Mouse (Mus musculus): ENCODE data around the gene Mapre1.
"Not testable (repeated sequence)": the region's sequence is repeated elsewhere in the genome, so short reads cannot be mapped to it uniquely, and the experiment has no call there.

Gene Mapre1

DNA sequence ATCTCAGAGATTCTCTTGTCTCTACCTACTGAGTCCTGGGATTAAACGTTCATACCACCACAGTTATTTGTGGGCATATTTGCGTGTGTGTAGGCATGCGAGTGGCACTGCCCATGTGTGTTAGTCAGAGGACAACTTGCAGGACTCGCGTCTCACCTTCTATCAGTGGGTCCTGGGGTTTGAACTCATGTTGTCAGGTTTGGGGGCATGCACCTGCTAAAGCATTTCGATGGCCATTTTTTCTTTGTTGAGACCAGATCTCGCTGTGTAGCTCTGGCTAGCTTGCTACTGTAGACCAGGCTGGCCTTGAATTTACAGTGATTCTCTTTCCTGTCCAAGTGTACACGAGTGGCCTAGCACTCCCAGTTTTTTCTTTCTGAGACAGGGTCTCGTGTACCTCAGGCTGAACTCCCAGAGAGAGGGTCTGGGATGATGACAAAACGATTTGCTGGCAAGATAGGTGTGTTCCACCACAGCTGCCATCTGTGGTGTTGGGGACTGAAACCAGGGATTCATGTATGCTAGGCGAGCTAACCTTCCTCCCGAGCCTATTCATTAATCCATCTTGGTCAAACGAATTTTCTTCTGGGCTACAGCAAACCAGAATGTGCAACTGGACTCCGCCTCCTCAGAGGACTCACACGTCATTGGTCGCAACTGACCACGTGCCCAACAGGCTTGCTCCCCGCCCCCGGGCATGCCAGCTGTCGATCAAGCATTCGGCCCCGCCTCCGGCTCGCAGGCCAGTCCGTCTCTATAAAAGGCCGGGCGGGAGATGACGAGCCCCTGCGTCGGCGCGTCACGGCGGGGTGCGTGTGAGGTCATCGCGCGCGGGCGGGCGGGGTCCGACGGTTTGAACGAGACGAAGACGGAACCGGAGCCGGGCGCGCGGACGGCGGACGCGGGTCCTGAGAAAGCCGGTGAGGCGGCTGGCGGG, at the start of gene Mapre1:
Gene Mapre1, plus strand, starts transcription at position 775 of the 937 bp plus-strand sequence.
- DNase-seq: peak; percentile 100

DNA sequence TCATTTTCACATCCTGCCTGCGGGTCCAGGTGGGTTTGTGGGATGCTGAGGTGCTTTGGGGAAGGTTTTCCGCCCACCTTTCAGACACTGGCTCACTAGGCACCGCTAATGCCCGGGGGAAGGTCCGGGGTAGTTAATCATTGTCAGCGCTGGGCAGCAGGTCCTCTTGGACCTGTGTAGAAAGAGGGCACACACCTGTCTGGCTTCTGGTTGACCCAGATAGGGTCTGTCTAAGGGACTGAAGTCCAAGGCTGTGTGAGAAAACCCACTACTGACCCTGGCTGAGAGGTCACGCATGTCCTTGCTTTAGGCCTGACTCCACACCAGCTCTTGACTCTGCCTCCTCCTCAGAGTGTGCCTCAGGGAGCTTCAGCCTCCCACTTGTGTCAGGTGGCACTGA, 47.7 kb upstream of the Mapre1 start:
- not testable (repeated sequence) for DNase-seq

DNA sequence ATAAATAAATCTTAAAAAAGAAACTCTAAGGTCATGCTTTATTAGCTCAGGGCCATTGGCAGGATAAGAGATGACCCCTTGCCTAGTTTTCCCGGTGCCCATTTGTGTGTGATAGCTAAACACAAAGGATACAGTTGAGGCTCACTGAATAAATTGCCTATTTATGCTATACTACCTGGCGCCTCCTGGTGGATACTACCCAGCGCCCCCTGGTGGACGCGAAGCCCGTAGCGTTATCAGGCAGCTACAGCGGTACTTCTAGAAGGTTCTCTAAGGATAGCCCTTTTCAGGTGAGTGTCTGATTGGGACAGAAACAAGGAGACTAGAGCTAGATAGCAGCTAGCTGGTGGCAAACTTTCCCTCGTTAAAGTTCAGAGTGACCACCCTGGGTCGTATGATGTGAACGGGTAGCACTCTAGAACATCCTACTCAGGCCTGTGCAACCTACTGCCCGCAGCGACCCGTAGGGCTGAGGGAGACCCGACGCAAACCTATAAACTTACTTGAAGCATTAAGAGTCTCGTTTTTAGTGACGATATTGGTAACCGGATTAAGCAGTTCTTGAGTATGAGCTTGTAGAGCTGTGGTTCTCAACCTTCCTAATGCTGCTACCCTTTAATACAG, 46.5 kb upstream of the Mapre1 start:
- peak; percentile 72 to 77 for DNase-seq

DNA sequence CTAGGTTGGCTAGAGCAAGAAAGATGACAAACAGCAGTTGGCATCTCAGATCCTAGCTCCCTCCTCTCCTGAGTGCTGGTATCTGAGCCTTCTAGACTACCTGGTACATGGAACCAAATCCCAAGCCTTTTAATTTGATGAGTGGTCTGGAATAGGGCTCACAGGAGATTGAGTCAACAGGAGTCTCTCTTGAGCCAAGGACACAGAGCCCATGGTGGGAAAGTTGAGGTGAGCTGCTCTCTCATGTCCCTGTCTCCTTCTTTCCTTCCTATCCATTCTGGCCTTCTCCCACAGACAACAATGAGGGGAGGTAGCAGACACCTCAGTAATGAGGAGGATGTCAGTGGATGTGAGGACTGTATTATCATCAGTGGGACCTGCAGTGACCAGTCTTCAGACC, 44.7 kb upstream of the Mapre1 start, which contains the start of gene Dnmt3c:
Gene Dnmt3c, plus strand, starts transcription at position 301 of the 400 bp plus-strand sequence.
- no peak for DNase-seq

DNA sequence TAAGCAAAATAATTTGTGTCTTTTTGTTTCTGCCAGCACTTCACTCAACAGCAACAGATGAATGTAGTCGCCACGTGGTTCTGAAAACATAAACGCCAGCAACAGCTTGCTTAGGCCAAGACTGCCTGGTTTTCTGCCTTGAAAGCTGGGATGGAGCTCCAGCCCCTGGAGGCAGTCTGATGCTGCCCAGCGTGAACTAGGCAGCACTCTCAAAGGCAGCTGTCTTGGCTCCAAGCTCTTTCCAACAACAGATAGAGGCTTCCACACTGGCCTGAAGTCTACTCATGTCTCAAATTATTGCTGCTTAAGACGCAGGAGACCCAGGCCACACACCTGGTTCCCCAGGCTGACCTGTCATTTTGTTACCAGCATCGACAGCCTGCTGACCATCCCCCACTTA, 37.7 kb upstream of the Mapre1 start:
- no peak for DNase-seq

DNA sequence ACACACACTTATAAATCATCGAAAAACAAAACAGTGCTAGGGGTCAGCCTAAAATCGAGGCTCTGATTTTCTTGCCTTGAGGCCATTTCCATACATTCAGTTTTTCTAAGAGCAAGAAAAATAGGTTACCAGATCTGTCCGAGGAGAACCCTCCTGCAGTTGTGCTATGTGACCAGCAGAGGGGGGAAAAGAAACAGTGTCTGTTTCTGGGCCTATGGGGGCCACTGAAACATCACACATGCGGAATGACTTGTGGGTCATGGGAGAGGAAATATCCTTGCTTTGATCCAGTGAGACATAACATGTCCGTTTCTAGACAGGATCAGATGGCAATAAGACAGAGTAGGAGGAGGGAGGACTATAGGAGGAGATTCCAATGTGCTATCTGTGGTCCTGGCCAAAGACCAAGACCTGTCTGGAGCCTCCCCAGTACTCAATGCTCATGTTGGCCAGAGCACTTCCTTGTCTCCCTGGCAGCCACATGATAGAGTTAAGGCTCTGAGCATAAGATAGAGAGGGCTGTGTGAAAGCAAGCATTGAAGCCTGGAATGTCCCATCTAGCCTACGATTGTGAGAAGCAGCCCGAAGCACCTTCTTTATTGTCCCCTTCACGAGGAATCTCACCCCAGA, 30.3 kb upstream of the Mapre1 start:
- DNase-seq: peak; percentile 37 to 43

DNA sequence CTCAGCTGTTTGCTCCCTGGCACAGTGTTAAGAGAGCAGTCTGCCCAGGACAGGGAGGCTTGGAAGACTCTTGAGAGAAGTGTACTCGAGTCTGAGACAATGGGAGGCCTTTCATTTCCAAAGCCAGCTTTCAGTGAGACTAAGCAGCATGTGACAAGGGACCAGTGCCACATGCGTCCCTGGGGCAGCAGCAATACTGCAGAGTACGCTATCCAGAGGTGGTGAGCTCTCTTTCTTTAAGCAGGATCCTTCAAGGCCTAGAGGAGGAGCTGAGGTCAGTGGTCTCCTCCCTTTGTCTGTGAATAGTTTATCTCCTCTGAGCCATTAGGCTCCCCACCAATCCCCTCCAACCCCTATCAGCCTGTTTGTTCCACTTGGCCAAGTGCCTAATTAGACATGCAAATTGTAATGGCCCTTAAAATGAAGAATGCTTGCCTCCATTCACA, 28.4 kb upstream of the Mapre1 start:
- DNase-seq: no peak

DNA sequence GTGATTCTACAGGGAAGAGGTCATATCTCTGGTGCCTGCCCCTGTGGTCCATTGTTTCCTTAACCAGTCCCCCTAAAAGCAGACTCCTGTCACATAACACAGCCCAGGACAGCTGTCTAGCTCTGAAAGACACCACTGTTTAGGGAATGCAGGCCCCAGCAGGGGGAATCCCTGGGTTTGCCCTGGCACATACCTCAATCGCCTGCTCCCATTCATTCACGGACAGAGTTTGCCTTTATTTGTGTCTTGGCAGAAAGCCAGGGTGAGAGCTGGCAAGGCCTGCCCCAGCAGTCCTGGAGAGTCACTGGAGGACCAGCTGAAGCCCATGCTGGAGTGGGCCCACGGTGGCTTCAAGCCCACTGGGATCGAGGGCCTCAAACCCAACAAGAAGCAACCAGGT, 27.8 kb upstream of the Mapre1 start:
- DNase-seq: peak; percentile 6 to 22

DNA sequence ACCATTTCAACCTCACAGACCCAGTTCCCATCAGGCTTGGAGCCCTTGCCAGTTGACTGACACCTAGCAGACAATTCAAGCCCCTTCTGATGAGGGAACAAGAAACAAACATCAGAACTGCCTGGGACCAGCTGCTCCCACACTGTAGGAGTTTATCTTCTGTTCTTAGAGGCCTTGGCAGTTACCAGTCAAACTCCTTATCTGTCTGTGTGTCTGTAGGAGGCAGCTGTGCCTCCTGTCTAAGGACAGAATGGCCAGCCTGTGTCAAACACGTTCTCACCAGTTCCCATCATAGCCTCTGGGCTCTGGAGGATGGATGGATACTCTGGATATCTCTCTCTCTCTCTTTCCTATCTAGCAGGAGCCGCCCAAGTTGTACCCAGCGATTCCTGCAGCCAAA, 23.2 kb upstream of the Mapre1 start:
- not testable (repeated sequence) for DNase-seq

DNA sequence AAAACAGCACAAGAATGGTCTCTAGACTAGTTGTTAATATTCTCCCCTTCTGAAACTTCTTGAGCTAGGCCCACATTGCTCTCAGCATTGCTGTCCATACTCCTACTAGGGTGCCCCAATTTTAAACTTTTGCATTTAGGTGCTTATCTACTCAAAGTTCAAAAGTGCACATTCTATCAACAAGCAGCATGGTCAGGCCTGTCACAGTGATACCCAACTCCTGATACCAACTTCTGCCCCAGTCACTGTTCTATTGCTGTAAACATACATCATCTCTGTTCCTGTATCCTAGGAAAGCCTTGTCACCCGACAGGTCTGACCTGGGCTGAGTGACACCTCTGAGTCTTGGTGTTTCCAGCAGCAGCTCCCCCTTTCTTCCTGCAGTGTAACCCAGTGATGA, 18.0 kb upstream of the Mapre1 start:
- DNase-seq: no peak

DNA sequence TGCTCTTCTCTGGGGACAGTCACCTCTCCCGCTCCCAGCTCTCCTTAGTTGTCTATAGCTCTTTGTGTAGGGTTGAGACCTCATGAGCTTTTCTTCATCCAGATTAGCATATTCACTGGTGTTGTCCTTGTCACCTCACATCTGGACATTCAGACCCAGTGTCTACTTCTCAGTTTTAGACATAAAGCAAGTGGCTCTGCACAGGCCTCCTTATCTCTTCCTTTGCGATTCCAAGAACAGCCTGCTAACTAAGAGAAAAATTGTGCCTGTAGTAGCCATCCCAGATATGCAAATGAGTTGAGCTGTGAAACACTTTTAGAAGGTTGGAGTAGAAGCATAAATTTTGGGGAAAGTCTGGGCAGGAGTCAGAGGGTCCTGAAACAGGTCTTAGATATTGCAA, 16.6 kb upstream of the Mapre1 start:
- DNase-seq: no peak

DNA sequence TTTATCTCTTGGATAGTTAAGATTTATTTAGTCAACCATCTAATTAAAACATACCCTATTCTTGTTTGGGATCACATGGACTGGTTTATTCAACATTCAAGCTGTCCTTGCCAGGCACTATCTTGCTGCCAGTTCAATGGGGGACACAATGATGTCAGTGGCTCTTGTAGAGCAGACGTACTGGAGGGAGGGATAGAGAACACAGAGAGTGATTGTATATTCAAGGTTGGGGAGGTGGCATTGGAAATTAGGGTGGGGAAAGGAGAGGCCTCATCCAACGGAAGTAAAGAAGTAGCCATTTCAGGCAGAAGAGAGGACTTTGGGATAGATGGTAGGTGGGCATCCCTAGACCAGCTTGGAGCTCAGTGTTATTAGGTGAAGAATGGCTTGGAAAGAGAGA, 16.2 kb upstream of the Mapre1 start:
- DNase-seq: no peak

DNA sequence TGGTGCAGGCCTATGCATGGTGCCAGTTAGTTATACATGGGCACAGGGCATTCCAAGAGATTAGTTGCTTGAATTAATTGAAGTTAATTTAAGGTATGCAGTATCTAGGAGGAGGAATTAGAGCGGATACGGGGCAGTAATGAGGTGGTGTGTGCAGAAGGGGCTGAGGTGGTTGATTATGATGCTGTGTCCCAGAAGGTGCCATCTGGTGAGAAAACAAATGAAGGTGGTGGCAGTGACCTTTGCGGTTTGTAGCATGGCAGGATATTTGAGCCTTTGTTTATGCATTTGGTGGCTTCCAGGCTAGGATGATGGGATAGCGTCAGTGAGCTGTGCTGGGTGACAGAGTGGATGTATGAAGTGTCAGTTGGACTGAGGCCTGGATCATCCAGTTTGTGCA, 15.8 kb upstream of the Mapre1 start:
- DNase-seq: no peak

DNA sequence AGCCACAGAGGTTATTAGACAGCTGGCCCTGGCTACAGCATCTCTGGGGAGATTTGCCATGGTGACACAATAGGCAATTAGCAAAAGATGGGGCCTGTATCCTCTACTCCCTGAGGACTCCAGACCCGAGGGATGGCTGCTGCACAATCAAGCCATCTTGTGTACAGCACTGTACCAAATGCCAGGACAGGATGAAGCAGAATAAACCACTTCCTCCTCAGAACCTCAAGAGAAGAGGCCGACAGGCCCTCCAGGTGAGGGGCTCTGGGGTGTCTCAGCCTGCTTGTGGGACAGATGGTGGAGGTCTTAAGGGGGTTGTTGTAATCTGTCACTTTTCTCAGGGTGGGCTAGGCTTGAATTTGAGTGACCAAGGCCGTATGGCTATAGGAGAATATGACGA, 7.0 kb upstream of the Mapre1 start:
- DNase-seq: no peak

DNA sequence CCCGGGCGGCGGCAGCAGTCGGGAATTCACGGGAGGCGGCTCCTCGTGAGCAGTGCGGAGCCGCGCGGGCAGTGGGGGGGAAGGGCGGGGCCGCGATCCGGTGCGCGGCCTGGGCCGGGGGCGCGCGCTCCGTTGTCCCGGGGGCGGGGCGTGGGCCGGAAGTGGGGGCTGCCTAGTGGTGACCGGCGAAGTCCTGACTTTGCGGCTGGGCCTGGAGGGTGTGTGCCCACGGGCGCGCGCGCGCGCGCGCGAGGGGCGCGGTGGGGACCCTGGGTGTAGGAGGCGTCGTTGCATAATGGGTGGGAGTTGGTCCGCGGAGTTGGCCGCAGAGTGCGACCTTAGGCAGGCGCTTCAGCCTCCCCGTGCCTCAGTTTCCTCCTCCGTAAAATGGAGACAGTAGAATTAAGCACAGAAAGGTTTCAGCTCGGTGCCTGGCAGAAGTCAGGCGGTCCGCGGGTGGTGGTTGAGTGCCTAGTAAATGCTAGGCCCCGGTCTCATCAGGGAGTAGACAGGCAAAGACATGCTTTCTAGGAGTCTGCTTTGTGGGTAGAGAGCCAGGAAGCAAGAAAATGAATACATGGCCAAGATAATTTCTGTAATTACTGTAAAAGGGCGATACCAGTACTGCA, 477 bp downstream of the Mapre1 start:
- DNase-seq: peak; percentile 90 to 94

DNA sequence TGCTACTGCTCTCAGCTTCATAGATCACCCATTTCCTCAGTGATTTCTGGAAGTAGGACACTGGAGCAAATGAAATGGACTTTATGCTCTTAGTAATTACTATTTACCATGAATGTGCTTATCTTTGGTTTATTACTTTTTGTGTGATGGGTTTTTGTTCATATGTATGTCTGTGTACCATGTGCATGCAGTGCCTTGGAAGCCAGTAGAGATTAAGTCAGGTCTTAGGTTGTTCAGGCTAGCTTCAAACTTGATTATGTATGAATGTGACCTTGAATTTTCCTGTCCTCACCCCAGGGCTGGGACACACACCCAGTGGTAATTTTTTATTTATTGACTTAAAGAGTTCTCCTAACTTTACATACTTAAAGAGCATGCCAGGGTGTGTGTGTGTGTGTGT, 6.9 kb downstream of the Mapre1 start:
- no peak for DNase-seq

DNA sequence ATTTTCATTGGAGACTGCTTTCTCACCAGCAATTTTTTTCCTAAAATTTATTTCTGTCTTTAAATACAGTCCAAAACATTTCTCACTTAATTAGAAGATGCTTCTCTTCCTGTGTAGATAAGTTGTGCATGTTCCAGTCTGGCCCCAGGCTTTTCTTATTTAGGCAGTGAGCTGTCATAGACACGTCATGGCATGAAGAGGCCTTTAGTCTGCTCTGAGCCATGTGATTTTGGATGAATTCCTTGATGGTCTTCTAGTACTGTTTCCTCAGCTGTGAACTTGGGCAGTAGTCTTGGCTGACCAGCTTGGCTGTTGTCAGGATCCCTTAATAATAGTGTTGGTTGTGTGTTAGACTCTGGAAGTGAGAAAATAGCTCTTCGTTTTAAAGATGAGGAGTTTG, 9.3 kb downstream of the Mapre1 start:
- DNase-seq: no peak

DNA sequence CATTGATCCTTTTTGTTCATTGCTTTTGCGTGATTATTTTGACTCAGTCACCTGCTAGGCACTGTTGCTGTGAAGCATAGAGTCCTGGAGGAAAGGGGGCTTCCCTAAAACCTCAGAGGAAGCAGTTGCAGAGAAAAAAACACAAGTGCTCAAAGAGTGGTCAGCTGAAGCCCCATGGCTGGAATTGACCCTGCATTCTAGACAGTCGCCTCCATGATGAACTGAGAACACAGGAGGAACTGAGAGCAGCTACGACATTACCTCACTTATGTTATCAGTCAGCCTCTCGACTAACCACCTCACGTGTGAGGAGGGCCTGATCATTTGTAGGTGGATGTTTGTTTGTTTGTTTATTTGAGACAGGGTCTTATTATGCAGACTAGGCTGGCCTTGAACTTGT, 21.0 kb downstream of the Mapre1 start:
- no peak for DNase-seq

DNA sequence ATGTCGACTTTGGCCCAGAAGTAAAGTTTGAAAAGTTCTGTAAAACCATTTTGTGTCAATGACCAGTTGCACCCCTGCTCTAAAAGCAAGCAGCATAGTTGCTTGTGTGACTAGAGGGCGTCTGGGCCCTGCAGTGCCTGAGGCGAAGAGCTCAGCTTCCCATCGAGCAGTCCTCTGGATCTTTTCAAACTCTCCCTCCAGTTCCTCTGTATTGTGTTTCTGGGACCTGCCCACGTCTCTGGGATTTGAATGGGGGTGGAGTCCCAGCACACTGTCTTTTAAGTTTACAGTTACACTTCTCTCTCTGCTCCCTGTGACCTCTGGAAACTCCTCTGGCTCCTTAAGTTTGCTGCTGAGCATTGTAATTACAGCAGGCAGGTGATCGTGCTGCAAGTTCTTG, 26.4 kb downstream of the Mapre1 start:
- DNase-seq: no peak

DNA sequence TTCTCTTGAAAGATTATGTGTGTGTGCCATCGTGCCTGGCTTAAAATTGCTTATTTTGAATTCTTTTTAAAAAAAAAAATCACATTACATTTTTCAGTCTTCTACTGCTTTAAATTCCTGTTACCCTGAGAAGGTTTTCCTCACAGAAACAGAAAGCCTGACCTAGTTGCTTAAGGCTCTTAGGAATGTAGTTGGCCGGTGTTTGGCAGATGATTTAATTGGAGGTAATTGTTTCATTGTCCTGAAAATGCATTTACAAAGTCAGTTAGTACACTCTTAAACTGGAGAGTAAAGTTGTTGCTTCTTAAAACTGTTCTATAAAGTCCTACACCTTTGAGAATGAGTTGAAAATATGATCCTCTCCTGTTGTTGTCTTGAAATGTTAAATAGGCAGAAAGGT, 27.8 kb downstream of the Mapre1 start:
- no peak for DNase-seq

DNA sequence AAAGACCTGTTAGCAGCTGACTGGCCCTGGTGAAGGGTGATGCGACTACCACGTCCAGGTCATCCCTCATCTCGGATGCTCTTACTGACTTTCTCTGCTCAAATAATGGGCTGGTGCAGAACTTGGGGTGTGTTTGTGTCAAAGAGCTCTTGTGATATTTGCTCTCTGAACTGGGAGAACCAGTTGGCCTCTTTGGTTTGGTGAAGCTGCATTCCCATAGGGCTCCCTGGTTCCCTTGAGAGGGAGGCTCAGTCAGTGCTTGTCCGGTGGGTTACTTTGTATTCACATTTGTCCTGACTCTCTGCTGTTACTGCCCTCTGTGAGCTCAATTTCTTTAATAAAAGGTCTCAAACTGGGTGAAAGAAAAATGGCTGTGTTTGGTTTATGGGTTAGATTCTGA, 31.9 kb downstream of the Mapre1 start:
- DNase-seq: no peak

DNA sequence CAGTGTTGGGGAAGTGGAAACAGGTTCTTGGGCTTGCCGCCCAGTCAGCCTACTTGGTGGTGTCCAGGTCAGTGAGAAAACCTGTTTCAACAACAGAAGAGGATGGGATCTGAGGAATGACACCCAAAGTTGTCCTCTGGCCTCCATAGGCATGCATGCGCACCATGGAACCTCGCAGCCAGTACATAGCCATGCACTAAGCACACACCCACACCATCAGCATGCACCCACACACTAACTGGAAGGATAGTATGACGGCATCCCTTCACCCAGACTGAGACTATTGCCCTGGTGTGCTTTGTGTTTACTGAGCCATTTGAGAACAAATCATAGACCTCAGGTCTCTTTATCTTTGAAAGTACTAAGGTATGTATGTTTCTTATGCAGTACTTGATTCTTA, 34.4 kb downstream of the Mapre1 start:
- DNase-seq: no peak

Measured in kidney, postnatal 4 days (tissue).